Mouse (Mus musculus): ENCODE results near the gene Ikzf4. TPM values are rescaled to one million over a fixed set of nuclear protein-coding genes. Genes with fewer than 3 reads are reported as not detected.

Ikzf4 gene
- polyA plus RNA-seq, 1 experiment from 2014 or later, result 11.3 TPM

Small RNA genes lying within 50 kb of the gene (microRNA-seq; reads per million reads assigned to microRNA genes)
- not detected for gene Mir6917

Other genes with a start within 250 kb of the Ikzf4 start
- 0.09 and 0.24 TPM in 2 replicates for gene Slc39a5, start 244.8 kb downstream of the Ikzf4 start, polyA plus RNA-seq (2015; fragmentation: Nextera tagmentation; extraction: Ambion mirVana)
- gene Nabp2, start 234.5 kb downstream of the Ikzf4 start, polyA plus RNA-seq (2015; fragmentation: Nextera tagmentation; extraction: Ambion mirVana), result 137 and 139 TPM in 2 replicates
- 104 and 110 TPM in 2 replicates for gene Rnf41, start 234.3 kb downstream of the Ikzf4 start, polyA plus RNA-seq (2015; fragmentation: Nextera tagmentation; extraction: Ambion mirVana)
- gene Smarcc2, start 186.7 kb downstream of the Ikzf4 start, polyA plus RNA-seq (2015; fragmentation: Nextera tagmentation; extraction: Ambion mirVana), result 201 and 202 TPM in 2 replicates
- 682 and 697 TPM in 2 replicates for gene Myl6, start 151.8 kb downstream of the Ikzf4 start, polyA plus RNA-seq (2015; fragmentation: Nextera tagmentation; extraction: Ambion mirVana)
- 4.7 and 5.6 TPM in 2 replicates for gene Myl6b, start 147.3 kb downstream of the Ikzf4 start, polyA plus RNA-seq (2015; fragmentation: Nextera tagmentation; extraction: Ambion mirVana)
- gene Esyt1, start 120.1 kb downstream of the Ikzf4 start, polyA plus RNA-seq (2015; fragmentation: Nextera tagmentation; extraction: Ambion mirVana), result 6.8 and 7.6 TPM in 2 replicates
- gene Zc3h10, start 98.2 kb downstream of the Ikzf4 start, polyA plus RNA-seq (2015; fragmentation: Nextera tagmentation; extraction: Ambion mirVana), result 22.8 and 24.5 TPM in 2 replicates
- 2,336 and 2,513 TPM in 2 replicates for gene Rpl41, start 96.7 kb downstream of the Ikzf4 start, polyA plus RNA-seq (2015; fragmentation: Nextera tagmentation; extraction: Ambion mirVana)
- 146 and 149 TPM in 2 replicates for gene Pa2g4, start 80.0 kb downstream of the Ikzf4 start, polyA plus RNA-seq (2015; fragmentation: Nextera tagmentation; extraction: Ambion mirVana)
- gene Erbb3, start 56.3 kb downstream of the Ikzf4 start, polyA plus RNA-seq (2015; fragmentation: Nextera tagmentation; extraction: Ambion mirVana), result 0.42 TPM in 2 replicates
- gene Rps26, start 19.2 kb downstream of the Ikzf4 start, polyA plus RNA-seq (2015; fragmentation: Nextera tagmentation; extraction: Ambion mirVana), result 441 and 472 TPM in 2 replicates
- 12.3 and 12.5 TPM in 2 replicates for gene Suox, start 28.1 kb upstream of the Ikzf4 start, polyA plus RNA-seq (2015; fragmentation: Nextera tagmentation; extraction: Ambion mirVana)
- gene Rab5b, start 50.3 kb upstream of the Ikzf4 start, polyA plus RNA-seq (2015; fragmentation: Nextera tagmentation; extraction: Ambion mirVana), result 116 and 117 TPM in 2 replicates
- 0.09 and 0.33 TPM in 2 replicates for gene Pmel, start 58.2 kb upstream of the Ikzf4 start, polyA plus RNA-seq (2015; fragmentation: Nextera tagmentation; extraction: Ambion mirVana)
- gene Cdk2, start 59.0 kb upstream of the Ikzf4 start, polyA plus RNA-seq (2015; fragmentation: Nextera tagmentation; extraction: Ambion mirVana), result 37.6 and 39.7 TPM in 2 replicates
- gene Dgka, start 98.9 kb upstream of the Ikzf4 start, polyA plus RNA-seq (2015; fragmentation: Nextera tagmentation; extraction: Ambion mirVana), result 4.2 and 4.5 TPM in 2 replicates
- 42.9 and 47.2 TPM in 2 replicates for gene Pym1, start 101.9 kb upstream of the Ikzf4 start, polyA plus RNA-seq (2015; fragmentation: Nextera tagmentation; extraction: Ambion mirVana)
- gene Mmp19, start 144.9 kb upstream of the Ikzf4 start, polyA plus RNA-seq (2015; fragmentation: Nextera tagmentation; extraction: Ambion mirVana), result 0.20 and 0.43 TPM in 2 replicates
- 60.4 and 62.8 TPM in 2 replicates for gene Dnajc14, start 158.1 kb upstream of the Ikzf4 start, polyA plus RNA-seq (2015; fragmentation: Nextera tagmentation; extraction: Ambion mirVana)
- gene Tmem198b, start 158.4 kb upstream of the Ikzf4 start, polyA plus RNA-seq (2015; fragmentation: Nextera tagmentation; extraction: Ambion mirVana), result 12.6 and 13.6 TPM in 2 replicates
- 190 and 199 TPM in 2 replicates for gene Sarnp, start 171.3 kb upstream of the Ikzf4 start, polyA plus RNA-seq (2015; fragmentation: Nextera tagmentation; extraction: Ambion mirVana)
- 28.1 and 28.6 TPM in 2 replicates for gene Ormdl2, start 175.7 kb upstream of the Ikzf4 start, polyA plus RNA-seq (2015; fragmentation: Nextera tagmentation; extraction: Ambion mirVana)
- gene Gdf11, start 245.7 kb upstream of the Ikzf4 start, polyA plus RNA-seq (2015; fragmentation: Nextera tagmentation; extraction: Ambion mirVana), result 7.5 and 8.7 TPM in 2 replicates

All from forebrain, embryonic 15.5 days (tissue).